Mouse (Mus musculus) cerebellum, adult 2 months (tissue): Measurements from ENCODE around the gene Aldh1l1.

Experiments used
- CTCF ChIP-seq: fragments of 200-500 bp; IDR thresholded peaks from 2 replicates; pipeline ENCODE4 v1.5.1; 2011; ENCODE audit warnings: low read depth, mild to moderate bottlenecking, control low read depth, low read length, moderate library complexity, borderline replicate concordance; ENCODE audit not compliant: insufficient read depth
- POLR2A ChIP-seq: fragments of 200-500 bp; IDR thresholded peaks from 2 replicates; pipeline ENCODE4 v1.6.1; 2011; ENCODE audit warnings: low read length, control low read depth, borderline replicate concordance; ENCODE audit not compliant: insufficient read depth

- TF ChIP-seq CTCF (no peak), POLR2A (no peak)
Observed at GRCm38 (mm10) chr6:90534701-90535475, 48.7 kb downstream of the Aldh1l1 start.
